Mouse (Mus musculus): ENCODE results near the gene Mospd3. TPM values are rescaled to one million over a fixed set of nuclear protein-coding genes. Genes with fewer than 3 reads are reported as not detected.

The Mospd3 gene
- polyA plus RNA-seq, 1 experiment from 2014 or later: 21.4 TPM

DNA sequence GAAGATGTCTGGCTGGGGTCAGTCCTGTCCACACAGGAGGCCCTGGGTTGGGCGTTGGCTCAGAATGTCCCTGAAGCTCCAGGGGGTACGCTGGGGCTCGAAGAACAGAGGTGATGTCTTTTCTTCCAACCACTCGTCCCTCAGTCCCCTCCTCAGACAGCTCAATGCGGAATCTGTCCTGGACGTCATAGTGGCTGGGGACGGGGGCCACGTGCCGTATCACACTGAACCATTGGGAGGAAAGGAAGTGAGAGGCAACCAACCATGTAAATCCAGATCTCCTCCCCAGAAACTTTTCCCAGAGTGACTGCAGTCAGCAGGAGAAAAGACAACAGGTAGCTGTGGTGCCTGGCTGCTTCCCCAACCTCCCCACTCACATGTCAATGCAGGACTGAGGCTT is 1.3 kb downstream of the Mospd3 start:
- Histone ChIP-seq H3K27ac (replicated peaks; ENCODE audit: low read depth, low read length) (no peak overlapping the region), H3K9ac (ENCODE audit: low read length) (peak overlapping the region; percentile 5; the same call in 1 of the 2 replicates), H3K9me3 (ENCODE audit: control insufficient read depth, low read length) (no peaks in the 10 kb centered on the region), H3K4me3 (ENCODE audit: low read depth, low read length) (peak overlapping the region; percentile 60), H3K27me3 (ENCODE audit: control insufficient read depth, insufficient read depth, low read length) (no peaks in the 10 kb centered on the region), H3K36me3 (ENCODE audit: control insufficient read depth, insufficient read depth, low read length) (no peaks in the 10 kb centered on the region), H3K4me1 (ENCODE audit: control insufficient read depth, insufficient read depth, low read length) (peaks cover 17% of the 10 kb centered on the region), H3K4me2 (ENCODE audit: low read depth, severe bottlenecking) (peak overlapping the region; percentile 96)
- ATAC-seq (ENCODE audit: insufficient number of reproducible peaks, low FRiP score, low TSS enrichment, low read depth) (no peak), DNase-seq (ENCODE audit: low spot score) (no peak)
- 84% methylated on average over 9 of the region's 9 CpGs for WGBS

GRCm38 (mm10) chr5:137598100-137598826 is 2.6 kb downstream of the Mospd3 start:
- peaks cover 17% of the 10 kb centered on the region for H3K4me1 ChIP-seq (ENCODE audit: control insufficient read depth, insufficient read depth, low read length)
- no peaks in the 10 kb centered on the region for H3K36me3 ChIP-seq (ENCODE audit: control insufficient read depth, insufficient read depth, low read length)
- no peak overlapping the region for H3K9ac ChIP-seq (ENCODE audit: low read length)
- no peak overlapping the region for H3K27ac ChIP-seq (replicated peaks; ENCODE audit: low read depth, low read length)
- ATAC-seq (ENCODE audit: insufficient number of reproducible peaks, low FRiP score, low TSS enrichment, low read depth): no peak
- no peaks in the 10 kb centered on the region for H3K9me3 ChIP-seq (ENCODE audit: control insufficient read depth, low read length)
- H3K4me2 ChIP-seq (ENCODE audit: low read depth, severe bottlenecking): no peak overlapping the region
- H3K27me3 ChIP-seq (ENCODE audit: control insufficient read depth, insufficient read depth, low read length): no peaks in the 10 kb centered on the region
- WGBS: 91% methylated on average over 2 of the region's 2 CpGs
- no peak overlapping the region for H3K4me3 ChIP-seq (ENCODE audit: low read depth, low read length)
- no peak for DNase-seq (ENCODE audit: low spot score)

- Histone ChIP-seq H3K27ac (replicated peaks; ENCODE audit: low read depth, low read length) (no peak overlapping the region), H3K4me3 (ENCODE audit: low read depth, low read length) (no peak overlapping the region), H3K4me1 (ENCODE audit: control insufficient read depth, insufficient read depth, low read length) (peaks cover 15% of the 10 kb centered on the region), H3K27me3 (ENCODE audit: control insufficient read depth, insufficient read depth, low read length) (no peaks in the 10 kb centered on the region), H3K36me3 (ENCODE audit: control insufficient read depth, insufficient read depth, low read length) (no peaks in the 10 kb centered on the region), H3K4me2 (ENCODE audit: low read depth, severe bottlenecking) (no peak overlapping the region), H3K9ac (ENCODE audit: low read length) (no peak overlapping the region), H3K9me3 (ENCODE audit: control insufficient read depth, low read length) (no peaks in the 10 kb centered on the region)
- DNase-seq (ENCODE audit: low spot score) (no peak), ATAC-seq (ENCODE audit: insufficient number of reproducible peaks, low FRiP score, low TSS enrichment, low read depth) (no peak)
- WGBS: 90% methylated on average over 6 of the region's 6 CpGs
Observed at GRCm38 (mm10) chr5:137597625-137598024, 3.2 kb downstream of the Mospd3 start.

DNA sequence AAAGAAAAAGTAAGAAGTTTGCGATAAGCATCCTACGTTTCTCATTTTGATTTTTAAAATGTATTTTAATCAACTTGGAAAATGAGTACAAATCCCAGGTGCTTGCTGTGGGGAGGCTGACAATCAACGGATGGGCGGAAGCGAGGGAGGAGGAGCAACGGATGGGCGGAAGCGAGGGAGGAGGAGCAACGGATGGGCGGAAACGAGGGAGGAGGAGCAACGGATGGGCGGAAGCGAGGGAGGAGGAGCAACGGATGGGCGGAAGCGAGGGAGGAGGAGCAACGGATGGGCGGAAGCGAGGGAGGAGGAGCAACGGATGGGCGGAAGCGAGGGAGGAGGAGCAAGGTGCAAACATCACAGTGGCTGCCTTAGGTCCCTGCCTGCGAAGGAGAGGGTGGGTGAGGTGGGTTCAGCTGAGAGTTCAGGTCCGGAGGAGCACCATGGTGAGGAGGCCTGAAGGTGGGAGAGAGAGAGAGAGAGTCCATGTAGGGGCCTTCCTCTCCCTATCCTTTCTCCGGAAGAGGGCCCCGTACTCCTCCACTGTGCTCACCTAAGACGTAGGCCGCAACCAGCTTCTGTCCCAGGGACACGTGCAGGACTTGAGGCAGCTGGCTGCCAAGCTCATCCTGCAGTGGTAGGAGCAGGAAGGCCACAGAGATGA is 4.1 kb downstream of the Mospd3 start:
- Histone ChIP-seq H3K4me3 (ENCODE audit: low read depth, low read length) (no peak overlapping the region), H3K36me3 (ENCODE audit: control insufficient read depth, insufficient read depth, low read length) (no peaks in the 10 kb centered on the region), H3K4me2 (ENCODE audit: low read depth, severe bottlenecking) (peak overlapping the region; percentile 20; the same call in 1 of the 2 replicates), H3K9ac (ENCODE audit: low read length) (no peak overlapping the region), H3K27ac (replicated peaks; ENCODE audit: low read depth, low read length) (0 out of 2 replicates have a peak overlapping the region, but pooled peaks have one; percentile 14), H3K4me1 (ENCODE audit: control insufficient read depth, insufficient read depth, low read length) (peaks cover 11% of the 10 kb centered on the region), H3K27me3 (ENCODE audit: control insufficient read depth, insufficient read depth, low read length) (no peaks in the 10 kb centered on the region), H3K9me3 (ENCODE audit: control insufficient read depth, low read length) (no peaks in the 10 kb centered on the region)
- DNase-seq (ENCODE audit: low spot score) (no peak), ATAC-seq (ENCODE audit: insufficient number of reproducible peaks, low FRiP score, low TSS enrichment, low read depth) (no peak)
- WGBS: 28% methylated on average over 30 of the region's 30 CpGs

DNA sequence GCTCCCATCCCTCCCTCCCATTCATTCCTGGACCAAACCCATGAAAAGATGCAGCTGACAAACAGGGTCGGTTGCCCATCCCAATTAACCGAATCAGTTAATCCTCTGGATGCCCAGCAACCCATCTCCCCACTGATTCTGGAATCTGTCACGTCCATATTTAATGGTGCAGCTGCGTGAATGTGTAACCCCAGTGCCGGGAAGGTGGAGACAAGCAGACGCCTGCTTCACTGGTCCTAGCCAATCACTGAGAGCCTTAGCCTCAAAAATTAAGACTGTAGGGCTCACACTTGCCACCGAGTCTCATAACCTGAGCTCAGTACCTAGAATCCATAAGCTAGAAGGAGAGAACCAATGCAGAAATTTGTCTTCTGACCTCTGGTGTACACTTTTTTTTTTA is 4.9 kb downstream of the Mospd3 start:
- 83% methylated on average over 7 of the region's 7 CpGs for WGBS
- no peaks in the 10 kb centered on the region for H3K36me3 ChIP-seq (ENCODE audit: control insufficient read depth, insufficient read depth, low read length)

DNA sequence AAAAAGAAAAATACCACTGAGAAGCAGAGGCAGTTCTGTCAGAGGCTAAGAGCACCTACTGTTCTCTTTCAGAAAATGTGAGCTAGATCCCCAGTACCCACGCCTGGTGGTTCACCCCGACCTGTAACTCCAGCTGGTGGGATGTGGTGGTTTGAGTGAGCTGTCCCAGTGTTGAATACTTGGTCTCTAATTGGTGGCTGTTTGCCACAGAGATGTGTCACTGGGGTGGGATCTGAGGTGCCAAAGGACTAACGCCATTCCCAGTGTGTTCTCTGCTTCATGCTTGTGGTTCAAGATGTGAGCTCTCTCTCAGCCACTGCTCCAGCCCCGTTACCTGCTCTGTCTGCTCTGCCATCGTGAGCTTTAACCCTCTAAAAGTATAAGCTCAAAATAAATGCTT is 10.4 kb downstream of the Mospd3 start:
- H3K9ac ChIP-seq (ENCODE audit: low read length): no peak overlapping the region
- no peak overlapping the region for H3K27ac ChIP-seq (replicated peaks; ENCODE audit: low read depth, low read length)

More for the DNA sequence above, 4.9 kb downstream of the Mospd3 start:
- ATAC-seq (ENCODE audit: insufficient number of reproducible peaks, low FRiP score, low TSS enrichment, low read depth) (no peak), DNase-seq (ENCODE audit: low spot score) (no peak)
- Histone ChIP-seq H3K9me3 (ENCODE audit: control insufficient read depth, low read length) (no peaks in the 10 kb centered on the region), H3K9ac (ENCODE audit: low read length) (no peak overlapping the region), H3K27me3 (ENCODE audit: control insufficient read depth, insufficient read depth, low read length) (no peaks in the 10 kb centered on the region), H3K4me1 (ENCODE audit: control insufficient read depth, insufficient read depth, low read length) (peaks cover 11% of the 10 kb centered on the region), H3K4me3 (ENCODE audit: low read depth, low read length) (no peak overlapping the region), H3K4me2 (ENCODE audit: low read depth, severe bottlenecking) (no peak overlapping the region), H3K27ac (replicated peaks; ENCODE audit: low read depth, low read length) (no peak overlapping the region)

GRCm38 (mm10) chr5:137584976-137585375 is 15.9 kb downstream of the Mospd3 start:
- 0 out of 2 replicates have a peak, but pooled peaks cover 2% of the 10 kb centered on the region for H3K4me1 ChIP-seq (ENCODE audit: control insufficient read depth, insufficient read depth, low read length)
- WGBS: 38% methylated on average over 8 of the region's 8 CpGs
- H3K4me2 ChIP-seq (ENCODE audit: low read depth, severe bottlenecking): no peak overlapping the region
- DNase-seq (ENCODE audit: low spot score) (peak; percentile 76), ATAC-seq (ENCODE audit: insufficient number of reproducible peaks, low FRiP score, low TSS enrichment, low read depth) (no peak)
- H3K9ac ChIP-seq (ENCODE audit: low read length): no peak overlapping the region
- H3K27me3 ChIP-seq (ENCODE audit: control insufficient read depth, insufficient read depth, low read length): peaks cover 23% of the 10 kb centered on the region
- H3K4me3 ChIP-seq (ENCODE audit: low read depth, low read length): no peak overlapping the region
- H3K36me3 ChIP-seq (ENCODE audit: control insufficient read depth, insufficient read depth, low read length): no peaks in the 10 kb centered on the region
- H3K27ac ChIP-seq (replicated peaks; ENCODE audit: low read depth, low read length): no peak overlapping the region
- no peaks in the 10 kb centered on the region for H3K9me3 ChIP-seq (ENCODE audit: control insufficient read depth, low read length)

More for the DNA sequence above, 10.4 kb downstream of the Mospd3 start:
- H3K36me3 ChIP-seq (ENCODE audit: control insufficient read depth, insufficient read depth, low read length): no peaks in the 10 kb centered on the region
- H3K27me3 ChIP-seq (ENCODE audit: control insufficient read depth, insufficient read depth, low read length): no peaks in the 10 kb centered on the region
- no peaks in the 10 kb centered on the region for H3K9me3 ChIP-seq (ENCODE audit: control insufficient read depth, low read length)
- DNase-seq (ENCODE audit: low spot score) (no peak), ATAC-seq (ENCODE audit: insufficient number of reproducible peaks, low FRiP score, low TSS enrichment, low read depth) (no peak)
- H3K4me2 ChIP-seq (ENCODE audit: low read depth, severe bottlenecking): no peak overlapping the region
- no peaks in the 10 kb centered on the region for H3K4me1 ChIP-seq (ENCODE audit: control insufficient read depth, insufficient read depth, low read length)
- 75% methylated on average over 5 of the region's 5 CpGs for WGBS
- no peak overlapping the region for H3K4me3 ChIP-seq (ENCODE audit: low read depth, low read length)

DNA sequence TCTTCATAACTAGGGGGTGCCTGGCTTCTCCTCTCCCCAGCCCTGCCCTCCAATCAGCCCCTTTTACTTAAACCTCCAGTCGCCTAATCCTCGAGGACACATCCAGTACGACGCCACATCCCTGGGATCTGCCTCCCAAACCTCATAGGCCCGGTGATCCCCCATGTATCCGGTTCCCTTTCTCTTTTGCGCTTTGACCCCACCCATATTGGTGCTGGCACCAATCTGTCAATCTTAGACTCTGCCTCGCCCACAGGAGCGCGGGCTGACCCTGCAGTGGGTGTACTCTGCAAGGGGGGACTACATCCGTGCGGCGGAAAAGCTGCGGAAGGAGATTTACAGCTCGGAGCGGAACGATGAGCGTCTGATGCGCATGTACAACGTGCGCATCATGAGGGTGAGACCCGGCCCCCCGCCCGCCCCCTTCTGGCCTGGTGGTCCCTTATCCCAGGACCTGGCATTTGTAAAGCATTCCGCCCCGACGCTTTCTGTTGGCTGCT is 17.1 kb downstream of the Mospd3 start:
- peaks cover 23% of the 10 kb centered on the region for H3K27me3 ChIP-seq (ENCODE audit: control insufficient read depth, insufficient read depth, low read length)
- 0 out of 2 replicates have a peak, but pooled peaks cover 2% of the 10 kb centered on the region for H3K4me1 ChIP-seq (ENCODE audit: control insufficient read depth, insufficient read depth, low read length)
- peak overlapping the region; percentile 22 for H3K4me3 ChIP-seq (ENCODE audit: low read depth, low read length)
- H3K4me2 ChIP-seq (ENCODE audit: low read depth, severe bottlenecking): peak overlapping the region; percentile 48
- 19% methylated on average over 27 of the region's 27 CpGs for WGBS
- H3K27ac ChIP-seq (replicated peaks; ENCODE audit: low read depth, low read length): no peak overlapping the region
- H3K9me3 ChIP-seq (ENCODE audit: control insufficient read depth, low read length): no peaks in the 10 kb centered on the region
- DNase-seq (ENCODE audit: low spot score) (peak; percentile 38), ATAC-seq (ENCODE audit: insufficient number of reproducible peaks, low FRiP score, low TSS enrichment, low read depth) (peak; percentile 19; the same call in 1 of the 2 replicates)
- H3K9ac ChIP-seq (ENCODE audit: low read length): 0 out of 2 replicates have a peak overlapping the region, but pooled peaks have one; percentile 1
- no peaks in the 10 kb centered on the region for H3K36me3 ChIP-seq (ENCODE audit: control insufficient read depth, insufficient read depth, low read length)

All from limb, embryonic 11.5 days (tissue).